Mouse (Mus musculus): ENCODE data around the gene Ubtd1. TPM values are rescaled to one million over a fixed set of nuclear protein-coding genes. Genes with fewer than 3 reads are reported as not detected.
"Not testable (repeated sequence)": the region's sequence is repeated elsewhere in the genome, so short reads cannot be mapped to it uniquely, and the experiment has no call there.

The Ubtd1 gene
- polyA plus RNA-seq, 1 experiment from 2014 or later, result 12.5 TPM

DNA sequence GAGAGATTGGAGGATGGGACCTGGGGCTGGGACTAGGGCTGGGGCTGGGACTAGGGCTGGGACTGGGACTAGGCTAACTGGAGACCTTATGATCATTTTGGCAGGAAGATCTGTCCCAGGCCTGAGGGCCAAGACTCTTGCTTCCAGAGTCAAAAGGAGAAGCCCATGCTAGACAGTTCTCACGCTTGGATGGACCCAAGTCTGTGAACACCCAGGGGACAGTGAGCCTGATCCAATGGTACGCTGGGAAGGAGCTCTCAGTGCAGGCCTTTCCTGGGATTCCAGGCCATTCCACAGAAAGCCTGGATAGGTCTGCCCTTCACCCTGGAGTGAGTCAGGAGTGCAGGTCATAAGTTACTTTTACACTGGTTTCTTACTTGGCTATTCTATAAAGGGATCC is 93.5 kb downstream of the Ubtd1 start:
- 0 out of 2 replicates have a peak overlapping the region, but pooled peaks have one; percentile 17 for H3K9ac ChIP-seq (ENCODE audit: low read depth, low read length)
- ATAC-seq, result no peak
- no peaks in the 10 kb centered on the region for H3K36me3 ChIP-seq (ENCODE audit: control insufficient read depth, insufficient read depth)
- no peak overlapping the region for H3K4me2 ChIP-seq (replicated peaks; ENCODE audit: low read depth)
- WGBS, result 84% methylated on average over 2 of the region's 2 CpGs
- H3K4me3 ChIP-seq (ENCODE audit: low read depth, low read length), result no peak overlapping the region
- H3K9me3 ChIP-seq (ENCODE audit: control insufficient read depth), result no peaks in the 10 kb centered on the region
- H3K4me1 ChIP-seq (replicated peaks; ENCODE audit: control insufficient read depth, insufficient read depth, low read length), result peaks cover 4% of the 10 kb centered on the region; the same call in 1 of the 2 replicates
- H3K27me3 ChIP-seq (replicated peaks; ENCODE audit: control insufficient read depth, insufficient read depth, low read length), result no peaks in the 10 kb centered on the region
- no peak overlapping the region for H3K27ac ChIP-seq (ENCODE audit: low read depth, low read length)
- no peak for TF ChIP-seq CTCF (IDR thresholded peaks at IDR 0.05; ENCODE audit: low read depth)

DNA sequence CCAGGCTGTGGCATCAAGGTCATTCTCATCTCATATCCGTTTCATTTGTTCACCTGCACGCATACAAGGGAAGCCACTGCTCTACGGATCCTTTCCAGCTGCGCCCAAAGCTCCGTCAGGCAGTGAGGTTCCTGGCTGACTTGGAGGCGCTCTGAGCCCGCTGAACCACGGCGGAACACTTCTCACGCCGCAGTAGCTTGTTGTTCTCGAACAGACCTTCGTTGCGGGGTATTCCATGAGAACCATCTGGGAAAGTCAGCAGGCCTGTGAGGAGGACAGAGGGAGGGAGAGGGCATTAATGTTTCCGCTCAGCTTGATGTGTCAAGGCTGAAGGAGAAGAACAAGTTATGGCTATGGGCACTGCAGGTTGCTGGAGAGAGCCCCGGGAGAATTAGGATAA is 94.4 kb downstream of the Ubtd1 start:
- no peak for TF ChIP-seq CTCF (IDR thresholded peaks at IDR 0.05; ENCODE audit: low read depth)
- Histone ChIP-seq H3K36me3 (ENCODE audit: control insufficient read depth, insufficient read depth) (no peaks in the 10 kb centered on the region), H3K27me3 (replicated peaks; ENCODE audit: control insufficient read depth, insufficient read depth, low read length) (no peaks in the 10 kb centered on the region), H3K4me2 (replicated peaks; ENCODE audit: low read depth) (no peak overlapping the region), H3K4me3 (ENCODE audit: low read depth, low read length) (no peak overlapping the region), H3K9me3 (ENCODE audit: control insufficient read depth) (no peaks in the 10 kb centered on the region), H3K9ac (ENCODE audit: low read depth, low read length) (no peak overlapping the region), H3K27ac (ENCODE audit: low read depth, low read length) (no peak overlapping the region), H3K4me1 (replicated peaks; ENCODE audit: control insufficient read depth, insufficient read depth, low read length) (peaks cover 4% of the 10 kb centered on the region; the same call in 1 of the 2 replicates)
- ATAC-seq, result no peak
- 92% methylated on average over 16 of the region's 16 CpGs for WGBS

GRCm38 (mm10) chr19:42078566-42078965 is 97.0 kb downstream of the Ubtd1 start:
- Histone ChIP-seq H3K9ac (ENCODE audit: low read depth, low read length) (no peak overlapping the region), H3K4me2 (replicated peaks; ENCODE audit: low read depth) (no peak overlapping the region), H3K9me3 (ENCODE audit: control insufficient read depth) (no peaks in the 10 kb centered on the region), H3K27me3 (replicated peaks; ENCODE audit: control insufficient read depth, insufficient read depth, low read length) (no peaks in the 10 kb centered on the region), H3K36me3 (ENCODE audit: control insufficient read depth, insufficient read depth) (no peaks in the 10 kb centered on the region), H3K4me3 (ENCODE audit: low read depth, low read length) (no peak overlapping the region), H3K4me1 (replicated peaks; ENCODE audit: control insufficient read depth, insufficient read depth, low read length) (no peaks in the 10 kb centered on the region), H3K27ac (ENCODE audit: low read depth, low read length) (peak overlapping the region; percentile 35; the same call in 1 of the 2 replicates)
- ATAC-seq, result no peak
- WGBS, result 90% methylated on average over 8 of the region's 8 CpGs
- no peak for TF ChIP-seq CTCF (IDR thresholded peaks at IDR 0.05; ENCODE audit: low read depth)

GRCm38 (mm10) chr19:42079006-42079405 is 97.4 kb downstream of the Ubtd1 start:
- Histone ChIP-seq H3K27ac (ENCODE audit: low read depth, low read length) (peak overlapping the region; percentile 65; the same call in 1 of the 2 replicates), H3K4me2 (replicated peaks; ENCODE audit: low read depth) (no peak overlapping the region), H3K9me3 (ENCODE audit: control insufficient read depth) (no peaks in the 10 kb centered on the region), H3K9ac (ENCODE audit: low read depth, low read length) (no peak overlapping the region), H3K36me3 (ENCODE audit: control insufficient read depth, insufficient read depth) (no peaks in the 10 kb centered on the region), H3K4me3 (ENCODE audit: low read depth, low read length) (no peak overlapping the region), H3K4me1 (replicated peaks; ENCODE audit: control insufficient read depth, insufficient read depth, low read length) (no peaks in the 10 kb centered on the region), H3K27me3 (replicated peaks; ENCODE audit: control insufficient read depth, insufficient read depth, low read length) (no peaks in the 10 kb centered on the region)
- 91% methylated on average over 12 of the region's 12 CpGs for WGBS
- no peak for ATAC-seq
- no peak for TF ChIP-seq CTCF (IDR thresholded peaks at IDR 0.05; ENCODE audit: low read depth)

GRCm38 (mm10) chr19:42079950-42080349 is 98.4 kb downstream of the Ubtd1 start:
- H3K36me3 ChIP-seq (ENCODE audit: control insufficient read depth, insufficient read depth), result no peaks in the 10 kb centered on the region
- no peak overlapping the region for H3K9ac ChIP-seq (ENCODE audit: low read depth, low read length)
- peak; percentile 24; the same call in 1 of the 2 replicates for TF ChIP-seq CTCF (IDR thresholded peaks at IDR 0.05; ENCODE audit: low read depth)
- no peak overlapping the region for H3K4me3 ChIP-seq (ENCODE audit: low read depth, low read length)
- no peaks in the 10 kb centered on the region for H3K27me3 ChIP-seq (replicated peaks; ENCODE audit: control insufficient read depth, insufficient read depth, low read length)
- no peaks in the 10 kb centered on the region for H3K9me3 ChIP-seq (ENCODE audit: control insufficient read depth)
- peak overlapping the region; percentile 65; the same call in 1 of the 2 replicates for H3K27ac ChIP-seq (ENCODE audit: low read depth, low read length)
- WGBS, result 42% methylated on average over 5 of the region's 5 CpGs
- no peak overlapping the region for H3K4me2 ChIP-seq (replicated peaks; ENCODE audit: low read depth)
- peak; percentile 88 for ATAC-seq
- H3K4me1 ChIP-seq (replicated peaks; ENCODE audit: control insufficient read depth, insufficient read depth, low read length), result no peaks in the 10 kb centered on the region

GRCm38 (mm10) chr19:42080469-42080868 is 98.9 kb downstream of the Ubtd1 start:
- no peaks in the 10 kb centered on the region; the same call in 1 of the 2 replicates for H3K4me1 ChIP-seq (replicated peaks; ENCODE audit: control insufficient read depth, insufficient read depth, low read length)
- H3K4me2 ChIP-seq (replicated peaks; ENCODE audit: low read depth), result no peak overlapping the region
- WGBS, result 79% methylated on average over 11 of the region's 11 CpGs
- no peaks in the 10 kb centered on the region for H3K9me3 ChIP-seq (ENCODE audit: control insufficient read depth)
- peak overlapping the region; percentile 51 for H3K27ac ChIP-seq (ENCODE audit: low read depth, low read length)
- TF ChIP-seq CTCF (IDR thresholded peaks at IDR 0.05; ENCODE audit: low read depth), result no peak
- no peaks in the 10 kb centered on the region for H3K36me3 ChIP-seq (ENCODE audit: control insufficient read depth, insufficient read depth)
- H3K4me3 ChIP-seq (ENCODE audit: low read depth, low read length), result no peak overlapping the region
- no peaks in the 10 kb centered on the region for H3K27me3 ChIP-seq (replicated peaks; ENCODE audit: control insufficient read depth, insufficient read depth, low read length)
- no peak for ATAC-seq
- H3K9ac ChIP-seq (ENCODE audit: low read depth, low read length), result no peak overlapping the region

- H3K27me3 ChIP-seq (replicated peaks; ENCODE audit: control insufficient read depth, insufficient read depth, low read length); ATAC-seq; H3K9me3 ChIP-seq (ENCODE audit: control insufficient read depth); H3K4me3 ChIP-seq (ENCODE audit: low read depth, low read length); H3K36me3 ChIP-seq (ENCODE audit: control insufficient read depth, insufficient read depth); H3K4me1 ChIP-seq (replicated peaks; ENCODE audit: control insufficient read depth, insufficient read depth, low read length); H3K9ac ChIP-seq (ENCODE audit: low read depth, low read length); H3K4me2 ChIP-seq (replicated peaks; ENCODE audit: low read depth); H3K27ac ChIP-seq (ENCODE audit: low read depth, low read length): not testable (repeated sequence)
- WGBS, result 92% methylated on average over 5 of the region's 5 CpGs
These were observed 100.0 kb downstream of the Ubtd1 start for GRCm38 (mm10) chr19:42081613-42082012.

Other genes with a start within 250 kb of the Ubtd1 start
- 0.27 and 0.35 TPM in 2 replicates for gene Slit1, start 238.1 kb upstream of the Ubtd1 start, polyA plus RNA-seq (2015; fragmentation: Nextera tagmentation; extraction: Ambion mirVana)
- gene Arhgap19, start 179.7 kb upstream of the Ubtd1 start, polyA plus RNA-seq (2015; fragmentation: Nextera tagmentation; extraction: Ambion mirVana), result 3.5 TPM in 2 replicates
- gene Frat1, start 151.8 kb upstream of the Ubtd1 start, polyA plus RNA-seq (2015; fragmentation: Nextera tagmentation; extraction: Ambion mirVana), result 6.4 and 8.3 TPM in 2 replicates
- gene Frat2, start 133.6 kb upstream of the Ubtd1 start, polyA plus RNA-seq (2015; fragmentation: Nextera tagmentation; extraction: Ambion mirVana), result 3.8 and 4.5 TPM in 2 replicates
- 4.7 and 5.0 TPM in 2 replicates for gene Rrp12, start 85.6 kb upstream of the Ubtd1 start, polyA plus RNA-seq (2015; fragmentation: Nextera tagmentation; extraction: Ambion mirVana)
- gene Pgam1, start 69.8 kb upstream of the Ubtd1 start, polyA plus RNA-seq (2015; fragmentation: Nextera tagmentation; extraction: Ambion mirVana), result 213 and 223 TPM in 2 replicates
- 32.3 and 33.3 TPM in 2 replicates for gene Exosc1, start 48.3 kb upstream of the Ubtd1 start, polyA plus RNA-seq (2015; fragmentation: Nextera tagmentation; extraction: Ambion mirVana)
- 37.7 and 38.4 TPM in 2 replicates for gene Zdhhc16, start 48.3 kb upstream of the Ubtd1 start, polyA plus RNA-seq (2015; fragmentation: Nextera tagmentation; extraction: Ambion mirVana)
- 9.6 and 14.1 TPM in 2 replicates for gene Mms19, start 606 bp upstream of the Ubtd1 start, polyA plus RNA-seq (2015; fragmentation: Nextera tagmentation; extraction: Ambion mirVana)
- 0.42 TPM in 1 of 2 replicates, not detected in the other for gene Ankrd2, start 54.2 kb downstream of the Ubtd1 start, polyA plus RNA-seq (2015; fragmentation: Nextera tagmentation; extraction: Ambion mirVana)
- 16.2 and 17.6 TPM in 2 replicates for gene Hoga1, start 63.8 kb downstream of the Ubtd1 start, polyA plus RNA-seq (2015; fragmentation: Nextera tagmentation; extraction: Ambion mirVana)
- 0.08 TPM in 1 of 2 replicates, not detected in the other for gene 4933411K16Rik, start 70.5 kb downstream of the Ubtd1 start, polyA plus RNA-seq (2015; fragmentation: Nextera tagmentation; extraction: Ambion mirVana)
- 14.5 and 15.9 TPM in 2 replicates for gene Morn4, start 104.6 kb downstream of the Ubtd1 start, polyA plus RNA-seq (2015; fragmentation: Nextera tagmentation; extraction: Ambion mirVana)
- 47.2 and 52.2 TPM in 2 replicates for gene Pi4k2a, start 108.7 kb downstream of the Ubtd1 start, polyA plus RNA-seq (2015; fragmentation: Nextera tagmentation; extraction: Ambion mirVana)
- 39.8 and 40.5 TPM in 2 replicates for gene Avpi1, start 147.3 kb downstream of the Ubtd1 start, polyA plus RNA-seq (2015; fragmentation: Nextera tagmentation; extraction: Ambion mirVana)
- 9.0 and 9.6 TPM in 2 replicates for gene Marveld1, start 165.6 kb downstream of the Ubtd1 start, polyA plus RNA-seq (2015; fragmentation: Nextera tagmentation; extraction: Ambion mirVana)
- gene Zfyve27, start 182.2 kb downstream of the Ubtd1 start, polyA plus RNA-seq (2015; fragmentation: Nextera tagmentation; extraction: Ambion mirVana), result 13.3 and 14.7 TPM in 2 replicates
- 0.27 and 0.58 TPM in 2 replicates for gene Sfrp5, start 220.5 kb downstream of the Ubtd1 start, polyA plus RNA-seq (2015; fragmentation: Nextera tagmentation; extraction: Ambion mirVana)

Data from intestine, postnatal 0 days (tissue).